Mouse (Mus musculus) myocyte (in vitro differentiated cells): ENCODE measurements around the gene Wsb1.

Experiments used
- E2F4 ChIP-seq: IDR thresholded peaks from one replicate; pipeline ENCODE4 v1.6.1; 2011; ENCODE audit warnings: mild to moderate bottlenecking, control low read depth, moderate library complexity; ENCODE audit not compliant: insufficient read depth
- MAX ChIP-seq: IDR thresholded peaks from one replicate; pipeline ENCODE4 v1.6.1; 2011; ENCODE audit warnings: low read depth, mild to moderate bottlenecking, control low read depth
- MYOD1 ChIP-seq, 3 experiments: IDR thresholded peaks; one replicate each; pipeline ENCODE4 v1.6.1; 2011; ENCODE audit warnings: control low read depth in 2 of 3, low read depth in 2 of 3, mild to moderate bottlenecking in 2 of 3, moderate library complexity in 1 of 3; ENCODE audit not compliant: insufficient read length in 2 of 3, control insufficient read depth in 1 of 3
- MYOG ChIP-seq, 3 experiments: IDR thresholded peaks; one replicate each; pipeline ENCODE4 v1.6.1; 2011; ENCODE audit warnings: control low read depth in 2 of 3, low read depth in 2 of 3, mild to moderate bottlenecking in 2 of 3; ENCODE audit not compliant: insufficient read length in 2 of 3, control insufficient read depth in 1 of 3, insufficient read depth in 1 of 3
- POLR2A ChIP-seq: IDR thresholded peaks from one replicate; pipeline ENCODE4 v1.6.1; 2011; ENCODE audit warnings: low read depth, mild to moderate bottlenecking, control low read depth, moderate library complexity; ENCODE audit not compliant: insufficient read length
- REST ChIP-seq: IDR thresholded peaks from one replicate; pipeline ENCODE4 v1.6.1; 2011; ENCODE audit warnings: mild to moderate bottlenecking, control low read depth, moderate library complexity; ENCODE audit not compliant: insufficient read depth, insufficient read length
- SRF ChIP-seq: IDR thresholded peaks from one replicate; pipeline ENCODE4 v1.6.1; 2011; ENCODE audit warnings: low read depth; ENCODE audit not compliant: control insufficient read depth, insufficient read length
- TCF12 ChIP-seq: IDR thresholded peaks from one replicate; pipeline ENCODE4 v1.6.1; 2011; ENCODE audit warnings: mild to moderate bottlenecking, control low read depth; ENCODE audit not compliant: poor library complexity, insufficient read depth, severe bottlenecking
- USF1 ChIP-seq: IDR thresholded peaks from one replicate; pipeline ENCODE4 v1.6.1; 2011; ENCODE audit warnings: low read depth, mild to moderate bottlenecking, control low read depth, moderate library complexity

DNA sequence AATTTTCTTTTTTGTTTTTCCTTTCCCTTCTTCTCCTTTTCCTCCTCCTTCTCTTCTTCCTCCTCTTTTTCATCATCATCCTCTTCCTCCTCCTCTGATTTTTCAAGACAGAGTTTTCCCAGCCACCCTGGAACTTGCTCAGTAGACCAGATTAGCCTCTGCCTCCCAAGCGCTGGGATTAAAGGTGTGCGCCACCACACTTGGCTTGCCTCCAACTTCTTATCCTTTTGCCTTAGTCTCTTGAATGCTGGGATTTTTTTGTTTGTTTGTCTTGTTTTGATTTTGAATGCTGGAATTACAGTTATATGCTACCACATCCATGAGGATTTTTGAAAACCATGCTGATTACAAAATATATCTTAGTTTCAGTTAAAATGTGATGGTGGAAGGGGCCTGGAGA is 26.4 kb downstream of the Wsb1 start:
- TF ChIP-seq POLR2A: no peak
- TF ChIP-seq TCF12: no peak
- no peak for TF ChIP-seq USF1
- TF ChIP-seq E2F4: no peak
- TF ChIP-seq SRF: no peak
- no peak for TF ChIP-seq MAX
- TF ChIP-seq MYOG (IDR thresholded peaks at IDR 0.05; ENCODE audit: control insufficient read depth in 1 of 3, insufficient read depth in 1 of 3, insufficient read length in 2 of 3, low read depth in 2 of 3): no peak
- TF ChIP-seq MYOD1 (IDR thresholded peaks at IDR 0.05; ENCODE audit: control insufficient read depth in 1 of 3, insufficient read length in 2 of 3, low read depth in 2 of 3): no peak
- TF ChIP-seq REST: no peak
